Mouse (Mus musculus) liver, embryonic 12.5 days (tissue): ENCODE results near the gene Col23a1. TPM values are rescaled to one million over a fixed set of nuclear protein-coding genes. Genes with fewer than 3 reads are reported as not detected.

Source experiments
- ATAC-seq: fragments of 200-750 bp; cut with Nextera tagmentation; 2 replicates; pipeline ENCODE4 v1.8.0; 2017; ENCODE audit warnings: moderate number of reproducible peaks, mild to moderate bottlenecking, moderate library complexity
- H3K27ac ChIP-seq: fragments of 300-500 bp; sonication (generic); 2 replicates; pipeline ENCODE4 v1.5.1; 2016; ENCODE audit warnings: mild to moderate bottlenecking
- H3K27me3 ChIP-seq: fragments of 300-500 bp; sonication (generic); replicated peaks from 2 replicates; pipeline ENCODE4 v1.6.1; 2016; ENCODE audit warnings: mild to moderate bottlenecking, moderate library complexity
- H3K36me3 ChIP-seq: fragments of 300-500 bp; sonication (generic); 2 replicates; pipeline ENCODE4 v1.6.1; 2016; ENCODE audit warnings: mild to moderate bottlenecking, moderate library complexity
- H3K4me1 ChIP-seq: fragments of 300-500 bp; sonication (generic); 2 replicates; pipeline ENCODE4 v1.6.1; 2016
- H3K4me2 ChIP-seq: fragments of 300-500 bp; sonication (generic); 2 replicates; pipeline ENCODE4 v1.6.1; 2016; ENCODE audit warnings: mild to moderate bottlenecking, moderate library complexity
- H3K4me3 ChIP-seq: fragments of 300-500 bp; sonication (generic); 2 replicates; pipeline ENCODE4 v1.5.1; 2016; ENCODE audit warnings: mild to moderate bottlenecking, moderate library complexity
- H3K9ac ChIP-seq: fragments of 300-500 bp; sonication (generic); 2 replicates; pipeline ENCODE4 v1.6.1; 2016; ENCODE audit warnings: mild to moderate bottlenecking, moderate library complexity
- H3K9me3 ChIP-seq: fragments of 300-500 bp; sonication (generic); replicated peaks from 2 replicates; pipeline ENCODE4 v1.6.1; 2016; ENCODE audit warnings: mild to moderate bottlenecking, moderate library complexity
- WGBS: fragments of 180-500 bp; shearing (Covaris S2); methylation state at CpG from one replicate; pipeline ENCODE4 v1.1.7; 2016; ENCODE audit not compliant: insufficient replicate concordance; 5-methylcytosine and 5-hydroxymethylcytosine counted together
- polyA plus RNA-seq: library from polyadenylated mRNA; unstranded; fragments of >200 nt; fragmentation: Nextera tagmentation; extraction: Ambion mirVana; gene quantifications from 2 replicates; pipeline ENCODE4 v1.2.1, GENCODE M21; 2016

The Col23a1 gene
- polyA plus RNA-seq, 1 experiment from 2014 or later, result 0.79 TPM

GRCm38 (mm10) chr11:51499776-51500175 is 210.1 kb downstream of the Col23a1 start:
- H3K36me3 ChIP-seq, result no peaks in the 10 kb centered on the region
- no peak for ATAC-seq
- H3K4me2 ChIP-seq, result no peak overlapping the region
- no peaks in the 10 kb centered on the region for H3K27me3 ChIP-seq
- peaks cover under 1% of the 10 kb centered on the region; the same call in 1 of the 2 replicates for H3K4me1 ChIP-seq
- no peak overlapping the region for H3K9ac ChIP-seq
- H3K27ac ChIP-seq, result no peak overlapping the region
- no peak overlapping the region for H3K4me3 ChIP-seq
- H3K9me3 ChIP-seq, result no peaks in the 10 kb centered on the region

GRCm38 (mm10) chr11:51502431-51502851 is 212.7 kb downstream of the Col23a1 start:
- Histone ChIP-seq H3K4me3 (no peak overlapping the region), H3K4me2 (no peak overlapping the region), H3K4me1 (no peaks in the 10 kb centered on the region), H3K9ac (no peak overlapping the region), H3K36me3 (no peaks in the 10 kb centered on the region), H3K27ac (no peak overlapping the region), H3K9me3 (no peaks in the 10 kb centered on the region), H3K27me3 (no peaks in the 10 kb centered on the region)
- WGBS, result 72% methylated on average over 10 of the region's 10 CpGs
- ATAC-seq, result no peak

- H3K4me2 ChIP-seq, result no peak overlapping the region
- no peak for ATAC-seq
- no peaks in the 10 kb centered on the region for H3K27me3 ChIP-seq
- H3K9me3 ChIP-seq, result no peaks in the 10 kb centered on the region
- 53% methylated on average over 3 of the region's 3 CpGs for WGBS
- H3K36me3 ChIP-seq, result no peaks in the 10 kb centered on the region
- H3K9ac ChIP-seq, result no peak overlapping the region
- H3K4me3 ChIP-seq, result no peak overlapping the region
- H3K27ac ChIP-seq, result no peak overlapping the region
- no peaks in the 10 kb centered on the region for H3K4me1 ChIP-seq
Observed at GRCm38 (mm10) chr11:51504946-51505345, 215.2 kb downstream of the Col23a1 start.

GRCm38 (mm10) chr11:51508053-51508452 is 218.3 kb downstream of the Col23a1 start:
- no peak overlapping the region for H3K4me3 ChIP-seq
- 53% methylated on average over 6 of the region's 6 CpGs for WGBS

GRCm38 (mm10) chr11:51509211-51509610 is 219.5 kb downstream of the Col23a1 start:
- Histone ChIP-seq H3K9me3 (no peaks in the 10 kb centered on the region), H3K9ac (no peak overlapping the region), H3K4me1 (no peaks in the 10 kb centered on the region), H3K27ac (no peak overlapping the region), H3K27me3 (no peaks in the 10 kb centered on the region), H3K4me2 (no peak overlapping the region), H3K4me3 (no peak overlapping the region), H3K36me3 (no peaks in the 10 kb centered on the region)
- 74% methylated on average over 5 of the region's 5 CpGs for WGBS
- ATAC-seq, result no peak

More at GRCm38 (mm10) chr11:51508053-51508452, 218.3 kb downstream of the Col23a1 start:
- Histone ChIP-seq H3K27ac (no peak overlapping the region), H3K4me1 (no peaks in the 10 kb centered on the region), H3K36me3 (no peaks in the 10 kb centered on the region), H3K27me3 (no peaks in the 10 kb centered on the region), H3K9me3 (no peaks in the 10 kb centered on the region), H3K4me2 (no peak overlapping the region), H3K9ac (no peak overlapping the region)
- ATAC-seq, result no peak

GRCm38 (mm10) chr11:51513019-51513418 is 223.3 kb downstream of the Col23a1 start:
- 38% methylated on average over 6 of the region's 6 CpGs for WGBS
- no peak for ATAC-seq
- Histone ChIP-seq H3K4me2 (no peak overlapping the region), H3K9me3 (peaks cover 2% of the 10 kb centered on the region; the same call in 1 of the 2 replicates), H3K4me1 (no peaks in the 10 kb centered on the region), H3K27me3 (no peaks in the 10 kb centered on the region), H3K4me3 (no peak overlapping the region), H3K9ac (no peak overlapping the region), H3K36me3 (no peaks in the 10 kb centered on the region), H3K27ac (no peak overlapping the region)

- no peaks in the 10 kb centered on the region for H3K4me1 ChIP-seq
- H3K9me3 ChIP-seq, result peaks cover 5% of the 10 kb centered on the region; the same call in 1 of the 2 replicates
- H3K4me3 ChIP-seq, result no peak overlapping the region
- H3K9ac ChIP-seq, result no peak overlapping the region
- H3K27me3 ChIP-seq, result no peaks in the 10 kb centered on the region
- no peaks in the 10 kb centered on the region for H3K36me3 ChIP-seq
- H3K27ac ChIP-seq, result no peak overlapping the region
- ATAC-seq, result no peak
- no peak overlapping the region for H3K4me2 ChIP-seq
- 74% methylated on average over 11 of the region's 11 CpGs for WGBS
Observed at GRCm38 (mm10) chr11:51515346-51515745, 225.6 kb downstream of the Col23a1 start.

- Histone ChIP-seq H3K9me3 (peaks cover 5% of the 10 kb centered on the region; the same call in 1 of the 2 replicates), H3K4me2 (no peak overlapping the region), H3K4me3 (no peak overlapping the region), H3K4me1 (no peaks in the 10 kb centered on the region), H3K27me3 (no peaks in the 10 kb centered on the region), H3K9ac (no peak overlapping the region), H3K27ac (no peak overlapping the region), H3K36me3 (no peaks in the 10 kb centered on the region)
- ATAC-seq, result no peak
- WGBS, result 81% methylated on average over 3 of the region's 3 CpGs
Observed at GRCm38 (mm10) chr11:51518100-51518499, 228.4 kb downstream of the Col23a1 start.

- H3K36me3 ChIP-seq, result no peaks in the 10 kb centered on the region
- no peak overlapping the region for H3K9ac ChIP-seq
- no peak overlapping the region for H3K27ac ChIP-seq
- 73% methylated on average over 6 of the region's 6 CpGs for WGBS
- no peak overlapping the region for H3K4me2 ChIP-seq
- no peak overlapping the region for H3K4me3 ChIP-seq
- H3K9me3 ChIP-seq, result peaks cover 5% of the 10 kb centered on the region; the same call in 1 of the 2 replicates
- no peaks in the 10 kb centered on the region for H3K27me3 ChIP-seq
- no peaks in the 10 kb centered on the region for H3K4me1 ChIP-seq
- no peak for ATAC-seq
Observed at GRCm38 (mm10) chr11:51518585-51518984, 228.9 kb downstream of the Col23a1 start.

GRCm38 (mm10) chr11:51521440-51521839 is 231.7 kb downstream of the Col23a1 start:
- WGBS, result 39% methylated on average over 3 of the region's 3 CpGs
- no peaks in the 10 kb centered on the region for H3K36me3 ChIP-seq
- H3K4me3 ChIP-seq, result no peak overlapping the region
- no peak overlapping the region for H3K9ac ChIP-seq
- no peak for ATAC-seq
- no peak overlapping the region for H3K4me2 ChIP-seq
- H3K27ac ChIP-seq, result no peak overlapping the region
- no peaks in the 10 kb centered on the region for H3K27me3 ChIP-seq
- H3K4me1 ChIP-seq, result no peaks in the 10 kb centered on the region
- H3K9me3 ChIP-seq, result peaks cover 5% of the 10 kb centered on the region; the same call in 1 of the 2 replicates

GRCm38 (mm10) chr11:51523215-51523614 is 233.5 kb downstream of the Col23a1 start:
- H3K4me2 ChIP-seq, result no peak overlapping the region
- no peak for ATAC-seq
- no peak overlapping the region for H3K4me3 ChIP-seq
- 0 out of 2 replicates have a peak, but pooled peaks cover 5% of the 10 kb centered on the region for H3K27me3 ChIP-seq
- H3K9me3 ChIP-seq, result peaks cover 2% of the 10 kb centered on the region; the same call in 1 of the 2 replicates
- H3K9ac ChIP-seq, result no peak overlapping the region
- H3K27ac ChIP-seq, result no peak overlapping the region
- 0 out of 2 replicates have a peak, but pooled peaks cover 3% of the 10 kb centered on the region for H3K4me1 ChIP-seq
- H3K36me3 ChIP-seq, result no peaks in the 10 kb centered on the region

- H3K4me3 ChIP-seq, result no peak overlapping the region
- 66% methylated on average over 9 of the region's 9 CpGs for WGBS
- no peak overlapping the region for H3K9ac ChIP-seq
- H3K36me3 ChIP-seq, result no peaks in the 10 kb centered on the region
- no peak overlapping the region for H3K27ac ChIP-seq
- H3K4me1 ChIP-seq, result 0 out of 2 replicates have a peak, but pooled peaks cover 4% of the 10 kb centered on the region
- ATAC-seq, result no peak
- H3K4me2 ChIP-seq, result no peak overlapping the region
- H3K9me3 ChIP-seq, result no peaks in the 10 kb centered on the region
- 0 out of 2 replicates have a peak, but pooled peaks cover 5% of the 10 kb centered on the region for H3K27me3 ChIP-seq
Observed at GRCm38 (mm10) chr11:51523625-51524024, 233.9 kb downstream of the Col23a1 start.

- no peak for ATAC-seq
Observed at GRCm38 (mm10) chr11:51526631-51527161, 237.0 kb downstream of the Col23a1 start.

More at GRCm38 (mm10) chr11:51526631-51527161, 237.0 kb downstream of the Col23a1 start:
- H3K27me3 ChIP-seq, result 0 out of 2 replicates have a peak, but pooled peaks cover 5% of the 10 kb centered on the region
- WGBS, result 41% methylated on average over 14 of the region's 14 CpGs
- H3K4me1 ChIP-seq, result 0 out of 2 replicates have a peak, but pooled peaks cover 4% of the 10 kb centered on the region
- H3K9ac ChIP-seq, result no peak overlapping the region
- H3K36me3 ChIP-seq, result no peaks in the 10 kb centered on the region
- H3K4me2 ChIP-seq, result no peak overlapping the region
- H3K9me3 ChIP-seq, result no peaks in the 10 kb centered on the region
- no peak overlapping the region for H3K4me3 ChIP-seq
- H3K27ac ChIP-seq, result no peak overlapping the region
